Mouse (Mus musculus): Measurements from ENCODE around the gene Ubtd2. TPM values are rescaled to one million over a fixed set of nuclear protein-coding genes. Genes with fewer than 3 reads are reported as not detected.

Ubtd2 gene
- polyA plus RNA-seq, 1 experiment from 2014 or later, result 27.1 TPM

DNA sequence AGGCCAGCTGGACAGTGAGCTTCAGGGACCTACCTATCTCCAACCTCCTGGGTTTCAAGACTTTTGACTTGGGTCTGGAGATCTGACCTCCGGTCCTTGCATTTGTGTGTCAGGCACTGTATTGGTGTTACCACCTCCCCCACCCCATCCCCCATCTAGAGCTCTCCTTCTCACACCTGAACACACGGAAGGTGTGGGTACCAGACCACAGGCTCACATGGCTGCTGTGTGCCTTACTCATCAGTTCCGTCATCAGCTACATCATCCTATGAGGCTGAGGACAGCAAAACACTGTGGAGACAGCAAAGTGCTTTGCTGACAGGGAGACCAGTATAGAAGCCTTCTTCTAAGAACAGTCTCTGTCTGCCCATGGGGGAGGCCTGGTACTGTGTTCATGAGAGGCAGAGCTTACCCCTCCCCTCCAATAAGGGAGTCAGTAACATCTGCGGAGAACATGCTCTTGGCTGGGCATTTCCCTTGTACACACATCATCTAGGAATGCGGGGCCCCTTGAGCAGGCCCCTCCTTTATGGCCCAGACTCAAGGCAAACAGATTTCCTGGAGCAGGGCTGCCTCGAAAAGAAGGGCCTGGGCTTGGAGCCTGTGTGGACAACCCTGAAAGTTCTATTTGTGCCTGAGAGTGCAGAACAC, 19.6 kb upstream of the Ubtd2 start:
- H3K27ac ChIP-seq (ENCODE audit: low read length), result peak overlapping the region; percentile 71
- no peaks in the 10 kb centered on the region for H3K27me3 ChIP-seq (ENCODE audit: control insufficient read depth, insufficient read depth, low read length)
- WGBS, result 43% methylated on average over 6 of the region's 6 CpGs
- H3K9me3 ChIP-seq (replicated peaks; ENCODE audit: control insufficient read depth, low read length), result 0 out of 2 replicates have a peak, but pooled peaks cover 3% of the 10 kb centered on the region
- H3K4me3 ChIP-seq (ENCODE audit: low read length), result no peak overlapping the region
- no peak overlapping the region for H3K4me2 ChIP-seq (ENCODE audit: low read depth, low read length)
- H3K4me1 ChIP-seq (ENCODE audit: control insufficient read depth, insufficient read depth, low read length), result peaks cover 8% of the 10 kb centered on the region; the same call in 1 of the 2 replicates
- no peaks in the 10 kb centered on the region for H3K36me3 ChIP-seq (ENCODE audit: control insufficient read depth, insufficient read depth)
- peak; percentile 90 for ATAC-seq (replicated peaks; ENCODE audit: extremely low read depth, insufficient read depth, low FRiP score)
- no peak overlapping the region for H3K9ac ChIP-seq (ENCODE audit: low read length)

DNA sequence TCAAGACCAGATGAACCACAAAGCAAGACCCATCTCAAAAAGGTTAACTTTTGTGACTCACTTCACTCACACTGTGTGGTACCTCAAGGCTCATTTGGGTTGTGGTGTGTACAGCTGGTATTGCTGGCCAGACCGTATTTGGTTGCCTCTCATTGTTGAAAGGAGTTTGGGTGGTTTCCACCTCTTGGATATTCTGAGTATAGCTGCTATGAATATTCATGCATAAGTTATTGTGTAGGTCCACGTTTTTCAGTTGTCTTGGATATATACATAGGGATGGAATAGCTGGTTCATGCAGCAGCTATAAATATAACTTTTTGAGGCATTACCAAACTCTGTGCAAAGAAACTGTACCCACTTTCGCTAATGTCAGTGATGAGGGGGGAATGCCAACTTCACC, 12.6 kb upstream of the Ubtd2 start:
- Histone ChIP-seq H3K4me3 (ENCODE audit: low read length) (no peak overlapping the region), H3K4me2 (ENCODE audit: low read depth, low read length) (no peak overlapping the region), H3K36me3 (ENCODE audit: control insufficient read depth, insufficient read depth) (no peaks in the 10 kb centered on the region), H3K27me3 (ENCODE audit: control insufficient read depth, insufficient read depth, low read length) (no peaks in the 10 kb centered on the region), H3K9ac (ENCODE audit: low read length) (no peak overlapping the region), H3K27ac (ENCODE audit: low read length) (no peak overlapping the region), H3K4me1 (ENCODE audit: control insufficient read depth, insufficient read depth, low read length) (no peaks in the 10 kb centered on the region), H3K9me3 (replicated peaks; ENCODE audit: control insufficient read depth, low read length) (0 out of 2 replicates have a peak, but pooled peaks cover 3% of the 10 kb centered on the region)
- no peak for ATAC-seq (replicated peaks; ENCODE audit: extremely low read depth, insufficient read depth, low FRiP score)
- 69% methylated on average over 3 of the region's 3 CpGs for WGBS

DNA sequence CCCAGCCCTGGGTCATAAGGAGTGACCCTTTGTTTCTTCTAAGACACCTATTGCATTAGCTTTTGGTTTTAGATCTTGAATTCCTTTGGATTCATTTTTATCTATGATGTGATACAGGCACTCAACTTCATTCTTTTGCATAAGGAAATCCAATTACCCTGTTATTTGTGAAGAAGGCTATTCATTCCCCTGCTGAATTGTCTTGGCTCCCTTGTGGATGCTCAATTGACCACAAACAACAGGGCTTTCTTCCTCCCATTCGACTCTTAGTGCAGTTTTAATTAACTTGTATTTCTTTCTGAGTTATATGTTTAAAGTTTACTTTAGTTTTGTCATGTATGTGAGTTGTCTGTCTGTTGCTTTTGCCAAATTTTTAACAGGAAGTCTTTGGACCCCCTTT, 10.9 kb upstream of the Ubtd2 start:
- Histone ChIP-seq H3K9ac (ENCODE audit: low read length) (no peak overlapping the region), H3K9me3 (replicated peaks; ENCODE audit: control insufficient read depth, low read length) (0 out of 2 replicates have a peak, but pooled peaks cover 3% of the 10 kb centered on the region), H3K27ac (ENCODE audit: low read length) (no peak overlapping the region), H3K36me3 (ENCODE audit: control insufficient read depth, insufficient read depth) (no peaks in the 10 kb centered on the region), H3K4me1 (ENCODE audit: control insufficient read depth, insufficient read depth, low read length) (no peaks in the 10 kb centered on the region), H3K27me3 (ENCODE audit: control insufficient read depth, insufficient read depth, low read length) (no peaks in the 10 kb centered on the region), H3K4me3 (ENCODE audit: low read length) (no peak overlapping the region), H3K4me2 (ENCODE audit: low read depth, low read length) (no peak overlapping the region)
- WGBS, result 57% methylated on average over 1 of the region's 1 CpGs
- no peak for ATAC-seq (replicated peaks; ENCODE audit: extremely low read depth, insufficient read depth, low FRiP score)

DNA sequence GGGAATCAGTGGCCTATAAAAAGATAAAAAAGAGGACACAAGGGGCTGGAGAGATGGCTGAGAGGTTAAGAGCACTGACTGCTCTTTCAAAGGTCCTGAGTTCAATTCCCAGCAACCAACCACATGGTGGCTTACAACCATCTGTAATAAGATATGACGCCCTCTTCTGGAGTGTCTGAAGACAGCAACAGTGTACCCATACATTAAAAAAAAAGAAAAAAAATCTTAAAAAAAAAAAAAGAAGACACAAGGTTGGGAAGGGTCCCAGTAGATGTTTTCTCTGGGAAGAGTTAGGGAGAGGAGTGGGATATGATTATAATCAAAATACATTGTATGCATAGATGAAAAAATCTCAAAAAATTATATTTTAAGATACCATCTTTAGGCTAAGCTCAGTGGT, 10.0 kb upstream of the Ubtd2 start:
- no peaks in the 10 kb centered on the region for H3K4me1 ChIP-seq (ENCODE audit: control insufficient read depth, insufficient read depth, low read length)
- 60% methylated on average over 1 of the region's 1 CpGs for WGBS
- H3K27ac ChIP-seq (ENCODE audit: low read length), result no peak overlapping the region
- ATAC-seq (replicated peaks; ENCODE audit: extremely low read depth, insufficient read depth, low FRiP score), result no peak
- H3K9ac ChIP-seq (ENCODE audit: low read length), result no peak overlapping the region
- H3K9me3 ChIP-seq (replicated peaks; ENCODE audit: control insufficient read depth, low read length), result 0 out of 2 replicates have a peak, but pooled peaks cover 3% of the 10 kb centered on the region
- no peak overlapping the region for H3K4me2 ChIP-seq (ENCODE audit: low read depth, low read length)
- no peaks in the 10 kb centered on the region for H3K27me3 ChIP-seq (ENCODE audit: control insufficient read depth, insufficient read depth, low read length)
- H3K36me3 ChIP-seq (ENCODE audit: control insufficient read depth, insufficient read depth), result no peaks in the 10 kb centered on the region
- no peak overlapping the region for H3K4me3 ChIP-seq (ENCODE audit: low read length)

DNA sequence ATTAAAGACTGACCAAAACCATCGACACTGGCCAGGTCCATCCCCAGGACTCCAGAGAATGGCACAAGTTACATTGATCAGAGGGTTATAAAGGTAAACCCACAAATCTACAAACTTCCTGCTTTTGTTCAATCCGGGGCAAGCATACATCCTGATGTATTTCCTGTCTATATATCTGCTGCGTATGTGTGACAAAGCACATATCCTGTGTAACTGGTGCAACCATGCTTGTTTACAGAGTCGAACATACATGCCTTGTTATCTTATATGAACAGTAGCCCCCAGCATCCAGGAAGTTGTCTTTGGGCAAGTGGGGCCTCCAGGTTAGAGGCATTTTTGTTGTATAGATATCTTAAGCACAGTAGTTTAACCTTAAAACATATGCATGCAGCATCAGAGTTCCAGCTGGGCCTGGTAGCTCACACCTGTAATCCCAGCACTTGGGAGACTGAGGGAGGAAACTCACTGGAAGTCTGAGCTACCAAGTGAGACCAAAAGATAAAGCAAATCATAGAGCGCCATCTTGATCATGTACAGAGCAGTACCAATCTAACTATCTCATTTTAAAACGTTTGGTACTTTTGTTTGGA, 9.4 kb upstream of the Ubtd2 start:
- H3K4me2 ChIP-seq (ENCODE audit: low read depth, low read length), result no peak overlapping the region
- no peaks in the 10 kb centered on the region for H3K9me3 ChIP-seq (replicated peaks; ENCODE audit: control insufficient read depth, low read length)
- ATAC-seq (replicated peaks; ENCODE audit: extremely low read depth, insufficient read depth, low FRiP score), result no peak

DNA sequence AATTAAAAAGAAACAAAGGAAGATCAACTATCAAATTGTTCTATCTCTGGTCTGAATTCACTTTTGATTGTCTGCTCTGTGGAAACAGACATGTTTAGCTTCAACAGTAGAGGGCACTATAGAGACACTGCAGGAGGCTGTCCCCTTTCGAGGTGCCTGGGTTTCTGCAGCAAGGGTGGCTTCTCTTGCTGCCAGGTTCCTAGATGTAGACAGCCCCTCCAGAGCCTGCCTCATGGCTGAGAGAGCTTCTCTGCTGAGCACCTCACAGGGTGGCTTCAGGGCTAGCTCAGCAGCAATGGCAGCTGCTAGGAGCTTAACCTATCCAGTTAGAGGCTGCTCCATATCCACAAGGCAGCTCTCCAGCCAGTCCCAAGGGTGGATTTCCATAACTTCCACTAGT, 5.0 kb upstream of the Ubtd2 start:
- WGBS, result 0% methylated on average over 1 of the region's 1 CpGs
- Histone ChIP-seq H3K36me3 (ENCODE audit: control insufficient read depth, insufficient read depth) (no peaks in the 10 kb centered on the region), H3K4me1 (ENCODE audit: control insufficient read depth, insufficient read depth, low read length) (peaks cover 3% of the 10 kb centered on the region; the same call in 1 of the 2 replicates), H3K27ac (ENCODE audit: low read length) (no peak overlapping the region), H3K4me2 (ENCODE audit: low read depth, low read length) (no peak overlapping the region), H3K9ac (ENCODE audit: low read length) (no peak overlapping the region), H3K9me3 (replicated peaks; ENCODE audit: control insufficient read depth, low read length) (no peaks in the 10 kb centered on the region), H3K27me3 (ENCODE audit: control insufficient read depth, insufficient read depth, low read length) (no peaks in the 10 kb centered on the region), H3K4me3 (ENCODE audit: low read length) (no peak overlapping the region)
- ATAC-seq (replicated peaks; ENCODE audit: extremely low read depth, insufficient read depth, low FRiP score), result no peak

More for the DNA sequence above, 9.4 kb upstream of the Ubtd2 start:
- Histone ChIP-seq H3K27ac (ENCODE audit: low read length) (no peak overlapping the region), H3K4me3 (ENCODE audit: low read length) (no peak overlapping the region), H3K9ac (ENCODE audit: low read length) (no peak overlapping the region), H3K4me1 (ENCODE audit: control insufficient read depth, insufficient read depth, low read length) (no peaks in the 10 kb centered on the region), H3K27me3 (ENCODE audit: control insufficient read depth, insufficient read depth, low read length) (no peaks in the 10 kb centered on the region), H3K36me3 (ENCODE audit: control insufficient read depth, insufficient read depth) (no peaks in the 10 kb centered on the region)
- 59% methylated on average over 6 of the region's 6 CpGs for WGBS

DNA sequence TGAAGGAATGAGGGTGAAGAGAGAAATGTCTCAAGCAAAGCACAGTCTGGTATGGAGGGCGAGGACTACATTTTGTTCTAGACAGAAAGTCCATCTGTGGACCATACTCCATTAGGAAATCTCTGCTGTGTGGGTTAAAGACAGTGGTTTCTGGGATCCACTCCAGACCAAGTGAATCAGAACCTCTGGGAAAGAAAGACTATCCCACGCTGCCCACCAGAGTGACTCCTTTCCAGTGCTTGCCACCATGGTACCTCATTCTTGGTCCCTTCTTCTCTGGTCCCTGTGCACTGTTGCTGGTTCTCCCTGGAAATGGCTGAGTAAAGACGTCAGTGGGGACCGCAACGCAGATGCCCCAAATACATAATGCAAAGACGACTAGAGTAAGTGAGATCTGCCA, 3.9 kb upstream of the Ubtd2 start:
- Histone ChIP-seq H3K9me3 (replicated peaks; ENCODE audit: control insufficient read depth, low read length) (no peaks in the 10 kb centered on the region), H3K4me3 (ENCODE audit: low read length) (no peak overlapping the region), H3K36me3 (ENCODE audit: control insufficient read depth, insufficient read depth) (no peaks in the 10 kb centered on the region), H3K4me2 (ENCODE audit: low read depth, low read length) (no peak overlapping the region), H3K9ac (ENCODE audit: low read length) (no peak overlapping the region), H3K27me3 (ENCODE audit: control insufficient read depth, insufficient read depth, low read length) (no peaks in the 10 kb centered on the region), H3K27ac (ENCODE audit: low read length) (no peak overlapping the region), H3K4me1 (ENCODE audit: control insufficient read depth, insufficient read depth, low read length) (peaks cover 6% of the 10 kb centered on the region)
- ATAC-seq (replicated peaks; ENCODE audit: extremely low read depth, insufficient read depth, low FRiP score), result no peak
- 87% methylated on average over 6 of the region's 6 CpGs for WGBS

DNA sequence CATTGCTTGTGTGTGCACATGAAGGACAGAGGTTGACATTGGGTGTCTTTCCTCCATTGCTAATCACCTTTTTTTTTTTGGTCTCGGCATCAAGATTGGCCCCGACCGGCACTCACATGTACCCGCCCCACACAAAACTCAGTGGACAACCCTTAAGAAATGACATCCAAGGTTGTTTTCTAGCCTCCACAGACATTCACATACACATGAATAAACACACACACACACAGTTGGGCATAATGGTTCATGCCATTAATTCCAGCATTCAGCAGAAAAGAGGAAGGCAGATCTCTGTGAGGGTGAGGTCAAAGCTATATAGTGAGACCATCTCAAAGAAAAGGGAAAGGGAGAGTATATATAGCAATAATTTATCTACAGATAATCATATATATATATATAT, 2.4 kb upstream of the Ubtd2 start:
- no peak overlapping the region for H3K27ac ChIP-seq (ENCODE audit: low read length)
- no peak for ATAC-seq (replicated peaks; ENCODE audit: extremely low read depth, insufficient read depth, low FRiP score)
- H3K4me1 ChIP-seq (ENCODE audit: control insufficient read depth, insufficient read depth, low read length), result peaks cover 12% of the 10 kb centered on the region
- no peaks in the 10 kb centered on the region for H3K9me3 ChIP-seq (replicated peaks; ENCODE audit: control insufficient read depth, low read length)
- no peaks in the 10 kb centered on the region for H3K36me3 ChIP-seq (ENCODE audit: control insufficient read depth, insufficient read depth)
- no peak overlapping the region for H3K4me3 ChIP-seq (ENCODE audit: low read length)
- 84% methylated on average over 4 of the region's 4 CpGs for WGBS
- no peak overlapping the region for H3K9ac ChIP-seq (ENCODE audit: low read length)
- H3K4me2 ChIP-seq (ENCODE audit: low read depth, low read length), result no peak overlapping the region
- H3K27me3 ChIP-seq (ENCODE audit: control insufficient read depth, insufficient read depth, low read length), result no peaks in the 10 kb centered on the region

DNA sequence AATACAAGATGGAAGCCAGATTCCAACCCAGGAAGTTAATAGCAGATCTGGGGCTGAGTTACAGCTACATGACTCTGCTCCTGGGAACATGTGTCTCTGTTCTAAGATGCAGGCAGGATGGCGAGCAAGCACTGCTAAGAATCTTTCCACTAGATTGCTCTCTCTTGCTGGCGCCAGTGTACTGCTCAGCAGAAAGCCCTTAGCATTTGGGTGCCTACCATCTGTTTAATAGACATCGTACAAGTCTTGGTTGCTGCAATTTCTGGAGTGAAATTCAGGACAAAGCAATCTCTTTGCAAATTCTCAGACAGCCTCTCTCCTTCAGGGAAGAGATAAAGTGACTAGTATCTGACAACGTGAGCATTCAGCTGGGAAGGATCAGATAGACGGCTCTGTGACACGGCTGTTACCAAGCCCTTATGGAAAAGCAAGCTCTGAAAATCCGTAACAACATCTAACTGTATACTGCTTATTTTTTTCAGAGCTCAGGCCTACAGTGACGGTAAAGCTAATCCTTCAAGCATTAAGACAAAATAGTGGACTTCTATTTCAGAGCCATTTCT, 1.7 kb upstream of the Ubtd2 start:
- Histone ChIP-seq H3K36me3 (ENCODE audit: control insufficient read depth, insufficient read depth) (no peaks in the 10 kb centered on the region), H3K4me2 (ENCODE audit: low read depth, low read length) (no peak overlapping the region), H3K4me1 (ENCODE audit: control insufficient read depth, insufficient read depth, low read length) (peaks cover 12% of the 10 kb centered on the region), H3K9ac (ENCODE audit: low read length) (no peak overlapping the region), H3K27ac (ENCODE audit: low read length) (no peak overlapping the region; the same call in 1 of the 2 replicates), H3K4me3 (ENCODE audit: low read length) (no peak overlapping the region), H3K27me3 (ENCODE audit: control insufficient read depth, insufficient read depth, low read length) (no peaks in the 10 kb centered on the region), H3K9me3 (replicated peaks; ENCODE audit: control insufficient read depth, low read length) (no peaks in the 10 kb centered on the region)
- WGBS, result 63% methylated on average over 8 of the region's 8 CpGs
- no peak for ATAC-seq (replicated peaks; ENCODE audit: extremely low read depth, insufficient read depth, low FRiP score)
